Mouse (Mus musculus) intestine, embryonic 16.5 days (tissue): ENCODE measurements around the gene Mapk1. TPM values are rescaled to one million over a fixed set of nuclear protein-coding genes. Genes with fewer than 3 reads are reported as not detected.

Source experiments
- ATAC-seq: fragments of 200-750 bp; cut with Nextera tagmentation; 2 replicates; pipeline ENCODE4 v1.8.0; 2017; ENCODE audit warnings: moderate TSS enrichment, moderate library complexity
- H3K27ac ChIP-seq: fragments of 300-500 bp; sonication (generic); 2 replicates; pipeline ENCODE4 v1.5.1; 2014; ENCODE audit warnings: mild to moderate bottlenecking, low read length
- H3K27me3 ChIP-seq: fragments of 300-500 bp; sonication (generic); replicated peaks from 2 replicates; pipeline ENCODE4 v1.6.1; 2014; ENCODE audit warnings: low read length, control low read depth, mixed read lengths; ENCODE audit not compliant: control insufficient read depth, insufficient read depth
- H3K36me3 ChIP-seq: fragments of 300-500 bp; sonication (generic); 2 replicates; pipeline ENCODE4 v1.6.1; 2014; ENCODE audit warnings: low read length, control low read depth; ENCODE audit not compliant: control insufficient read depth, insufficient read depth
- H3K4me1 ChIP-seq: fragments of 300-500 bp; sonication (generic); 2 replicates; pipeline ENCODE4 v1.6.1; 2014; ENCODE audit warnings: low read length, control low read depth, mixed read lengths; ENCODE audit not compliant: control insufficient read depth, insufficient read depth
- H3K4me2 ChIP-seq: fragments of 300-500 bp; sonication (generic); 2 replicates; pipeline ENCODE4 v1.6.1; 2014; ENCODE audit warnings: low read depth, low read length, control low read depth
- H3K4me3 ChIP-seq: fragments of 300-500 bp; sonication (generic); 2 replicates; pipeline ENCODE4 v1.5.1; 2014; ENCODE audit warnings: mild to moderate bottlenecking, low read length
- H3K9ac ChIP-seq: fragments of 300-500 bp; sonication (generic); 2 replicates; pipeline ENCODE4 v1.6.1; 2014; ENCODE audit warnings: low read depth, low read length
- H3K9me3 ChIP-seq: fragments of 300-500 bp; sonication (generic); 2 replicates; pipeline ENCODE4 v1.6.1; 2016; ENCODE audit warnings: low read length, control low read depth; ENCODE audit not compliant: control insufficient read depth
- WGBS: fragments of 180-500 bp; shearing (Covaris S2); extraction: QIAGEN DNeasy Blood & Tissue Kit; methylation state at CpG from one replicate; pipeline ENCODE4 v1.1.7; 2014; 5-methylcytosine and 5-hydroxymethylcytosine counted together
- polyA plus RNA-seq: library from polyadenylated mRNA; unstranded; fragments of >200 nt; fragmentation: Nextera tagmentation; extraction: Ambion mirVana; gene quantifications from 2 replicates; pipeline ENCODE4 v1.2.1, GENCODE M21; 2015

Gene Mapk1
- polyA plus RNA-seq = 129 and 130 TPM in 2 replicates

- Histone ChIP-seq H3K9me3 (no peaks in the 10 kb centered on the region), H3K27me3 (no peaks in the 10 kb centered on the region), H3K27ac (peak within 1 kb of the TSS; percentile 91), H3K36me3 (no peaks in the 10 kb centered on the region), H3K4me1 (peaks cover 7% of the 10 kb centered on the region), H3K4me3 (peak within 1 kb of the TSS; percentile 98), H3K9ac (peak within 1 kb of the TSS; percentile 98), H3K4me2 (peak within 1 kb of the TSS; percentile 71)
- ATAC-seq = peak; percentile 98
- under 1% methylated on average over 35 of the region's 35 CpGs for WGBS
These were observed at the start of gene Mapk1 for GRCm38 (mm10) chr16:16983131-16983533. TSS of gene Mapk1 (plus strand) at chr16:16983382.

- H3K4me2 ChIP-seq = no peak overlapping the region
- H3K27me3 ChIP-seq = no peaks in the 10 kb centered on the region
- H3K4me1 ChIP-seq = no peaks in the 10 kb centered on the region
- WGBS = 92% methylated on average over 9 of the region's 9 CpGs
- no peak for ATAC-seq
- H3K9me3 ChIP-seq = no peaks in the 10 kb centered on the region; the same call in 1 of the 2 replicates
- H3K27ac ChIP-seq = no peak overlapping the region
- no peak overlapping the region for H3K9ac ChIP-seq
- H3K36me3 ChIP-seq = no peaks in the 10 kb centered on the region
- no peak overlapping the region for H3K4me3 ChIP-seq
These were observed 43.6 kb upstream of the Mapk1 start for GRCm38 (mm10) chr16:16939543-16939942.

GRCm38 (mm10) chr16:16941078-16941477 is 42.1 kb upstream of the Mapk1 start:
- no peaks in the 10 kb centered on the region; the same call in 1 of the 2 replicates for H3K9me3 ChIP-seq
- no peak for ATAC-seq
- 91% methylated on average over 2 of the region's 2 CpGs for WGBS

GRCm38 (mm10) chr16:16958575-16958974 is 24.6 kb upstream of the Mapk1 start:
- Histone ChIP-seq H3K4me1 (no peaks in the 10 kb centered on the region), H3K9me3 (no peaks in the 10 kb centered on the region), H3K27ac (no peak overlapping the region), H3K4me3 (no peak overlapping the region), H3K4me2 (no peak overlapping the region), H3K9ac (no peak overlapping the region), H3K36me3 (no peaks in the 10 kb centered on the region), H3K27me3 (no peaks in the 10 kb centered on the region)
- WGBS = 35% methylated on average over 1 of the region's 5 CpGs
- no peak for ATAC-seq

More at GRCm38 (mm10) chr16:16941078-16941477, 42.1 kb upstream of the Mapk1 start:
- H3K27me3 ChIP-seq = no peaks in the 10 kb centered on the region
- H3K4me3 ChIP-seq = no peak overlapping the region
- H3K4me2 ChIP-seq = no peak overlapping the region
- H3K36me3 ChIP-seq = no peaks in the 10 kb centered on the region
- H3K27ac ChIP-seq = no peak overlapping the region
- no peaks in the 10 kb centered on the region for H3K4me1 ChIP-seq
- H3K9ac ChIP-seq = no peak overlapping the region

- H3K36me3 ChIP-seq = no peaks in the 10 kb centered on the region
- H3K4me2 ChIP-seq = no peak overlapping the region
- H3K27me3 ChIP-seq = no peaks in the 10 kb centered on the region
- H3K4me3 ChIP-seq = no peak overlapping the region
- H3K9ac ChIP-seq = no peak overlapping the region
- H3K4me1 ChIP-seq = no peaks in the 10 kb centered on the region
- no peak for ATAC-seq
- H3K9me3 ChIP-seq = no peaks in the 10 kb centered on the region
- WGBS = 83% methylated on average over 6 of the region's 6 CpGs
- no peak overlapping the region for H3K27ac ChIP-seq
These were observed 23.3 kb upstream of the Mapk1 start for GRCm38 (mm10) chr16:16959907-16960306.

- Histone ChIP-seq H3K4me1 (no peaks in the 10 kb centered on the region), H3K27me3 (no peaks in the 10 kb centered on the region), H3K4me3 (no peak overlapping the region), H3K4me2 (no peak overlapping the region), H3K27ac (no peak overlapping the region), H3K9ac (no peak overlapping the region), H3K36me3 (no peaks in the 10 kb centered on the region), H3K9me3 (no peaks in the 10 kb centered on the region)
- no peak for ATAC-seq
- 72% methylated on average over 1 of the region's 1 CpGs for WGBS
These were observed 18.0 kb upstream of the Mapk1 start for GRCm38 (mm10) chr16:16965149-16965548.

GRCm38 (mm10) chr16:16966290-16966689 is 16.9 kb upstream of the Mapk1 start:
- Histone ChIP-seq H3K4me3 (no peak overlapping the region), H3K36me3 (no peaks in the 10 kb centered on the region), H3K4me1 (no peaks in the 10 kb centered on the region), H3K27me3 (no peaks in the 10 kb centered on the region), H3K27ac (no peak overlapping the region), H3K9ac (no peak overlapping the region), H3K4me2 (no peak overlapping the region), H3K9me3 (no peaks in the 10 kb centered on the region)
- no peak for ATAC-seq

- Histone ChIP-seq H3K9ac (no peak overlapping the region), H3K27me3 (no peaks in the 10 kb centered on the region), H3K4me3 (no peak overlapping the region), H3K9me3 (no peaks in the 10 kb centered on the region), H3K4me2 (no peak overlapping the region), H3K27ac (no peak overlapping the region), H3K4me1 (no peaks in the 10 kb centered on the region), H3K36me3 (no peaks in the 10 kb centered on the region)
- 81% methylated on average over 3 of the region's 3 CpGs for WGBS
- ATAC-seq = no peak
These were observed 5.1 kb upstream of the Mapk1 start for GRCm38 (mm10) chr16:16978061-16978460.

GRCm38 (mm10) chr16:16978765-16979164 is 4.4 kb upstream of the Mapk1 start:
- WGBS = 60% methylated on average over 2 of the region's 2 CpGs

GRCm38 (mm10) chr16:16982636-16983035 is 546 bp upstream of the Mapk1 start:
- H3K9me3 ChIP-seq = no peaks in the 10 kb centered on the region
- no peaks in the 10 kb centered on the region for H3K27me3 ChIP-seq
- H3K4me1 ChIP-seq = peaks cover 7% of the 10 kb centered on the region
- WGBS = 39% methylated on average over 2 of the region's 2 CpGs
- peak overlapping the region; percentile 98 for H3K9ac ChIP-seq
- H3K4me2 ChIP-seq = peak overlapping the region; percentile 71
- no peak overlapping the region for H3K27ac ChIP-seq
- H3K36me3 ChIP-seq = no peaks in the 10 kb centered on the region
- ATAC-seq = peak; percentile 39
- H3K4me3 ChIP-seq = peak overlapping the region; percentile 98

More at GRCm38 (mm10) chr16:16978765-16979164, 4.4 kb upstream of the Mapk1 start:
- Histone ChIP-seq H3K4me2 (no peak overlapping the region), H3K27me3 (no peaks in the 10 kb centered on the region), H3K4me3 (no peak overlapping the region), H3K27ac (no peak overlapping the region), H3K4me1 (no peaks in the 10 kb centered on the region), H3K9me3 (no peaks in the 10 kb centered on the region), H3K36me3 (no peaks in the 10 kb centered on the region), H3K9ac (no peak overlapping the region)
- ATAC-seq = no peak
